Mouse (Mus musculus): Measurements from ENCODE around the gene Cry2. TPM values are rescaled to one million over a fixed set of nuclear protein-coding genes. Genes with fewer than 3 reads are reported as not detected.

The Cry2 gene
- polyA plus RNA-seq, 1 experiment from 2014 or later, result 10.0 TPM

- Histone ChIP-seq H3K36me3 (ENCODE audit: control insufficient read depth, insufficient read depth) (peaks cover 58% of the 10 kb centered on the region), H3K27ac (ENCODE audit: low read depth, low read length) (no peak overlapping the region), H3K27me3 (replicated peaks; ENCODE audit: control insufficient read depth, insufficient read depth, low read length) (no peaks in the 10 kb centered on the region), H3K4me3 (ENCODE audit: low read depth, low read length) (no peak overlapping the region), H3K9ac (ENCODE audit: low read depth, low read length) (no peak overlapping the region), H3K9me3 (ENCODE audit: control insufficient read depth) (no peaks in the 10 kb centered on the region), H3K4me2 (replicated peaks; ENCODE audit: low read depth) (no peak overlapping the region), H3K4me1 (replicated peaks; ENCODE audit: control insufficient read depth, insufficient read depth, low read length) (no peaks in the 10 kb centered on the region; the same call in 1 of the 2 replicates)
- WGBS, result 78% methylated on average over 17 of the region's 17 CpGs
- no peak for TF ChIP-seq CTCF (IDR thresholded peaks at IDR 0.05; ENCODE audit: low read depth)
- no peak for ATAC-seq
Measured at GRCm38 (mm10) chr2:92379783-92380494, 53.9 kb downstream of the Cry2 start.

- peaks cover 5% of the 10 kb centered on the region for H3K4me1 ChIP-seq (replicated peaks; ENCODE audit: control insufficient read depth, insufficient read depth, low read length)
- no peak overlapping the region for H3K9ac ChIP-seq (ENCODE audit: low read depth, low read length)
- ATAC-seq, result no peak
- no peak overlapping the region for H3K4me2 ChIP-seq (replicated peaks; ENCODE audit: low read depth)
- peaks cover 51% of the 10 kb centered on the region for H3K36me3 ChIP-seq (ENCODE audit: control insufficient read depth, insufficient read depth)
- no peak overlapping the region for H3K27ac ChIP-seq (ENCODE audit: low read depth, low read length)
- no peak for TF ChIP-seq CTCF (IDR thresholded peaks at IDR 0.05; ENCODE audit: low read depth)
- 94% methylated on average over 7 of the region's 7 CpGs for WGBS
- no peaks in the 10 kb centered on the region for H3K9me3 ChIP-seq (ENCODE audit: control insufficient read depth)
- no peak overlapping the region for H3K4me3 ChIP-seq (ENCODE audit: low read depth, low read length)
- H3K27me3 ChIP-seq (replicated peaks; ENCODE audit: control insufficient read depth, insufficient read depth, low read length), result no peaks in the 10 kb centered on the region
Measured at GRCm38 (mm10) chr2:92377320-92377719, 56.5 kb downstream of the Cry2 start.

GRCm38 (mm10) chr2:92376300-92376699, 57.5 kb downstream of the Cry2 start:
- Histone ChIP-seq H3K27ac (ENCODE audit: low read depth, low read length) (no peak overlapping the region), H3K9me3 (ENCODE audit: control insufficient read depth) (no peaks in the 10 kb centered on the region), H3K4me1 (replicated peaks; ENCODE audit: control insufficient read depth, insufficient read depth, low read length) (peaks cover 10% of the 10 kb centered on the region), H3K36me3 (ENCODE audit: control insufficient read depth, insufficient read depth) (peaks cover 41% of the 10 kb centered on the region), H3K9ac (ENCODE audit: low read depth, low read length) (peak overlapping the region; percentile 58), H3K4me2 (replicated peaks; ENCODE audit: low read depth) (peak overlapping the region; percentile 89), H3K4me3 (ENCODE audit: low read depth, low read length) (peak overlapping the region; percentile 66), H3K27me3 (replicated peaks; ENCODE audit: control insufficient read depth, insufficient read depth, low read length) (no peaks in the 10 kb centered on the region)
- no peak for TF ChIP-seq CTCF (IDR thresholded peaks at IDR 0.05; ENCODE audit: low read depth)
- 82% methylated on average over 6 of the region's 6 CpGs for WGBS
- ATAC-seq, result no peak

- peak overlapping the region; percentile 66 for H3K4me3 ChIP-seq (ENCODE audit: low read depth, low read length)
- H3K9ac ChIP-seq (ENCODE audit: low read depth, low read length), result peak overlapping the region; percentile 58
- no peaks in the 10 kb centered on the region for H3K27me3 ChIP-seq (replicated peaks; ENCODE audit: control insufficient read depth, insufficient read depth, low read length)
- WGBS, result 4% methylated on average over 10 of the region's 10 CpGs
- peak overlapping the region; percentile 84 for H3K27ac ChIP-seq (ENCODE audit: low read depth, low read length)
- peaks cover 36% of the 10 kb centered on the region for H3K36me3 ChIP-seq (ENCODE audit: control insufficient read depth, insufficient read depth)
- H3K4me1 ChIP-seq (replicated peaks; ENCODE audit: control insufficient read depth, insufficient read depth, low read length), result peaks cover 10% of the 10 kb centered on the region
- no peak for TF ChIP-seq CTCF (IDR thresholded peaks at IDR 0.05; ENCODE audit: low read depth)
- H3K4me2 ChIP-seq (replicated peaks; ENCODE audit: low read depth), result peak overlapping the region; percentile 89
- no peaks in the 10 kb centered on the region for H3K9me3 ChIP-seq (ENCODE audit: control insufficient read depth)
- no peak for ATAC-seq
Measured at GRCm38 (mm10) chr2:92375788-92376187, 58.1 kb downstream of the Cry2 start.

GRCm38 (mm10) chr2:92375099-92375623, 58.7 kb downstream of the Cry2 start:
- WGBS, result under 1% methylated on average over 29 of the region's 29 CpGs
- peaks cover 10% of the 10 kb centered on the region for H3K4me1 ChIP-seq (replicated peaks; ENCODE audit: control insufficient read depth, insufficient read depth, low read length)
- ATAC-seq, result peak; percentile 95
- peak overlapping the region; percentile 58 for H3K9ac ChIP-seq (ENCODE audit: low read depth, low read length)
- peak overlapping the region; percentile 66 for H3K4me3 ChIP-seq (ENCODE audit: low read depth, low read length)
- H3K9me3 ChIP-seq (ENCODE audit: control insufficient read depth), result no peaks in the 10 kb centered on the region
- peak; percentile 33 for TF ChIP-seq CTCF (IDR thresholded peaks at IDR 0.05; ENCODE audit: low read depth)
- no peaks in the 10 kb centered on the region for H3K27me3 ChIP-seq (replicated peaks; ENCODE audit: control insufficient read depth, insufficient read depth, low read length)
- H3K4me2 ChIP-seq (replicated peaks; ENCODE audit: low read depth), result peak overlapping the region; percentile 89
- H3K27ac ChIP-seq (ENCODE audit: low read depth, low read length), result peak overlapping the region; percentile 84
- peaks cover 30% of the 10 kb centered on the region for H3K36me3 ChIP-seq (ENCODE audit: control insufficient read depth, insufficient read depth)

- H3K9ac ChIP-seq (ENCODE audit: low read depth, low read length), result peak within 1 kb of the TSS; percentile 58
- H3K4me1 ChIP-seq (replicated peaks; ENCODE audit: control insufficient read depth, insufficient read depth, low read length), result peaks cover 12% of the 10 kb centered on the region
- TF ChIP-seq CTCF (IDR thresholded peaks at IDR 0.05; ENCODE audit: low read depth), result no peak
- peaks cover 24% of the 10 kb centered on the region for H3K36me3 ChIP-seq (ENCODE audit: control insufficient read depth, insufficient read depth)
- peak within 1 kb of the TSS; percentile 89 for H3K4me2 ChIP-seq (replicated peaks; ENCODE audit: low read depth)
- ATAC-seq, result no peak
- H3K27me3 ChIP-seq (replicated peaks; ENCODE audit: control insufficient read depth, insufficient read depth, low read length), result no peaks in the 10 kb centered on the region
- WGBS, result under 1% methylated on average over 16 of the region's 16 CpGs
- H3K27ac ChIP-seq (ENCODE audit: low read depth, low read length), result peak within 1 kb of the TSS; percentile 84
- H3K4me3 ChIP-seq (ENCODE audit: low read depth, low read length), result peak within 1 kb of the TSS; percentile 66
- H3K9me3 ChIP-seq (ENCODE audit: control insufficient read depth), result no peaks in the 10 kb centered on the region
Measured at GRCm38 (mm10) chr2:92374514-92374913, 59.3 kb downstream of the Cry2 start, which contains the start of the genes Pex16 and Large2. Gene Pex16, plus strand, starts transcription at chr2:92374676. Gene Large2, minus strand, starts transcription at chr2:92374869.
